Mouse (Mus musculus) embryonic facial prominence, embryonic 15.5 days (tissue): ENCODE data around the gene Zfp446. TPM values are rescaled to one million over a fixed set of nuclear protein-coding genes. Genes with fewer than 3 reads are reported as not detected.

Source experiments
- ATAC-seq: fragments of 200-750 bp; cut with Nextera tagmentation; 2 replicates; pipeline ENCODE4 v1.8.0; 2017; ENCODE audit warnings: low read depth, moderate TSS enrichment; ENCODE audit not compliant: insufficient number of reproducible peaks, low FRiP score, low TSS enrichment
- H3K27ac ChIP-seq: fragments of 300-500 bp; sonication (generic); replicated peaks from 2 replicates; pipeline ENCODE4 v1.5.1; 2015; ENCODE audit warnings: mild to moderate bottlenecking, inconsistent platforms
- H3K27me3 ChIP-seq: fragments of 300-500 bp; sonication (generic); 2 replicates; pipeline ENCODE4 v1.6.1; 2015; ENCODE audit warnings: inconsistent platforms
- H3K36me3 ChIP-seq: fragments of 300-500 bp; sonication (generic); 2 replicates; pipeline ENCODE4 v1.6.1; 2015; ENCODE audit warnings: mild to moderate bottlenecking, inconsistent platforms
- H3K4me1 ChIP-seq: fragments of 300-500 bp; sonication (generic); 2 replicates; pipeline ENCODE4 v1.6.1; 2015; ENCODE audit warnings: inconsistent platforms
- H3K4me2 ChIP-seq: fragments of 300-500 bp; sonication (generic); replicated peaks from 2 replicates; pipeline ENCODE4 v1.6.1; 2015; ENCODE audit warnings: mild to moderate bottlenecking, inconsistent platforms
- H3K4me3 ChIP-seq: fragments of 300-500 bp; sonication (generic); replicated peaks from 2 replicates; pipeline ENCODE4 v1.5.1; 2015; ENCODE audit warnings: mild to moderate bottlenecking, inconsistent platforms
- H3K9ac ChIP-seq: fragments of 300-500 bp; sonication (generic); 2 replicates; pipeline ENCODE4 v1.6.1; 2015; ENCODE audit warnings: inconsistent platforms
- H3K9me3 ChIP-seq: fragments of 300-500 bp; sonication (generic); replicated peaks from 2 replicates; pipeline ENCODE4 v1.6.1; 2016; ENCODE audit warnings: inconsistent platforms
- WGBS: fragments of 180-500 bp; shearing (Covaris S2); methylation state at CpG from one replicate; pipeline ENCODE4 v1.1.7; 2015; 5-methylcytosine and 5-hydroxymethylcytosine counted together
- polyA plus RNA-seq: library from polyadenylated mRNA; unstranded; fragments of >200 nt; fragmentation: Nextera tagmentation; extraction: Ambion mirVana; gene quantifications from 2 replicates; pipeline ENCODE4 v1.2.1, GENCODE M21; 2015

The Zfp446 gene
- polyA plus RNA-seq, 1 experiment from 2014 or later, result 10.7 TPM

GRCm38 (mm10) chr7:12959718-12960117 lies 17.9 kb upstream of the Zfp446 start:
- Histone ChIP-seq H3K4me2 (no peak overlapping the region), H3K27me3 (no peaks in the 10 kb centered on the region), H3K9ac (no peak overlapping the region), H3K36me3 (no peaks in the 10 kb centered on the region), H3K27ac (no peak overlapping the region), H3K4me3 (no peak overlapping the region), H3K4me1 (0 out of 2 replicates have a peak, but pooled peaks cover under 1% of the 10 kb centered on the region), H3K9me3 (no peaks in the 10 kb centered on the region)
- 20% methylated on average over 4 of the region's 4 CpGs for WGBS
- no peak for ATAC-seq

GRCm38 (mm10) chr7:12961511-12962141 lies 16.0 kb upstream of the Zfp446 start:
- peak overlapping the region; percentile 50 for H3K9ac ChIP-seq
- WGBS, result 1% methylated on average over 29 of the region's 29 CpGs
- peak overlapping the region; percentile 72 for H3K4me2 ChIP-seq
- ATAC-seq, result peak; percentile 79
- peak overlapping the region; percentile 92 for H3K27ac ChIP-seq
- H3K4me3 ChIP-seq, result peak overlapping the region; percentile 50
- no peaks in the 10 kb centered on the region for H3K36me3 ChIP-seq
- H3K4me1 ChIP-seq, result peaks cover 10% of the 10 kb centered on the region
- H3K9me3 ChIP-seq, result no peaks in the 10 kb centered on the region
- no peaks in the 10 kb centered on the region for H3K27me3 ChIP-seq

- WGBS, result under 1% methylated on average over 23 of the region's 23 CpGs
- peak; percentile 87 for ATAC-seq
- peak within 1 kb of the TSS; percentile 96 for H3K9ac ChIP-seq
- H3K27me3 ChIP-seq, result no peaks in the 10 kb centered on the region
- H3K4me1 ChIP-seq, result peaks cover 15% of the 10 kb centered on the region
- no peaks in the 10 kb centered on the region for H3K9me3 ChIP-seq
- H3K27ac ChIP-seq, result peak within 1 kb of the TSS; percentile 94
- H3K36me3 ChIP-seq, result peaks cover 21% of the 10 kb centered on the region
- H3K4me2 ChIP-seq, result peak within 1 kb of the TSS; percentile 87
- peak within 1 kb of the TSS; percentile 84 for H3K4me3 ChIP-seq
Observed at GRCm38 (mm10) chr7:12965678-12966091, 12.0 kb upstream of the Zfp446 start, which contains the start of gene Zfp324. Zfp324 (plus strand) TSS chr7:12965838.

GRCm38 (mm10) chr7:12966104-12966845 lies 11.4 kb upstream of the Zfp446 start:
- H3K4me2 ChIP-seq, result peak overlapping the region; percentile 87
- no peaks in the 10 kb centered on the region for H3K27me3 ChIP-seq
- H3K4me3 ChIP-seq, result peak overlapping the region; percentile 84
- peak; percentile 51 for ATAC-seq
- H3K9me3 ChIP-seq, result no peaks in the 10 kb centered on the region
- peaks cover 15% of the 10 kb centered on the region for H3K4me1 ChIP-seq
- under 1% methylated on average over 26 of the region's 29 CpGs for WGBS
- H3K9ac ChIP-seq, result peak overlapping the region; percentile 96
- peaks cover 27% of the 10 kb centered on the region for H3K36me3 ChIP-seq
- H3K27ac ChIP-seq, result peak overlapping the region; percentile 94

GRCm38 (mm10) chr7:12970906-12971305 lies 6.7 kb upstream of the Zfp446 start:
- 95% methylated on average over 25 of the region's 25 CpGs for WGBS
- Histone ChIP-seq H3K27me3 (no peaks in the 10 kb centered on the region), H3K27ac (no peak overlapping the region), H3K4me2 (no peak overlapping the region), H3K36me3 (peaks cover 46% of the 10 kb centered on the region), H3K9me3 (no peaks in the 10 kb centered on the region), H3K4me1 (peaks cover 7% of the 10 kb centered on the region), H3K4me3 (no peak overlapping the region), H3K9ac (no peak overlapping the region)
- ATAC-seq, result no peak

GRCm38 (mm10) chr7:12978931-12979722 lies 1.5 kb downstream of the Zfp446 start:
- Histone ChIP-seq H3K4me3 (no peak overlapping the region), H3K36me3 (no peaks in the 10 kb centered on the region), H3K9me3 (no peaks in the 10 kb centered on the region), H3K27me3 (no peaks in the 10 kb centered on the region), H3K4me1 (peaks cover 15% of the 10 kb centered on the region), H3K27ac (no peak overlapping the region; the same call in 1 of the 2 replicates), H3K4me2 (0 out of 2 replicates have a peak overlapping the region, but pooled peaks have one; percentile 75), H3K9ac (no peak overlapping the region)
- WGBS, result 83% methylated on average over 18 of the region's 18 CpGs
- no peak for ATAC-seq

- Histone ChIP-seq H3K4me3 (no peak overlapping the region), H3K27me3 (no peaks in the 10 kb centered on the region), H3K4me1 (peaks cover 15% of the 10 kb centered on the region), H3K36me3 (no peaks in the 10 kb centered on the region), H3K27ac (no peak overlapping the region), H3K9ac (no peak overlapping the region), H3K9me3 (no peaks in the 10 kb centered on the region), H3K4me2 (no peak overlapping the region)
- no peak for ATAC-seq
- 77% methylated on average over 6 of the region's 6 CpGs for WGBS
Observed at GRCm38 (mm10) chr7:12979776-12980175, 2.1 kb downstream of the Zfp446 start.

- Histone ChIP-seq H3K9ac (no peak overlapping the region), H3K27me3 (no peaks in the 10 kb centered on the region), H3K9me3 (no peaks in the 10 kb centered on the region), H3K4me3 (no peak overlapping the region), H3K4me2 (no peak overlapping the region), H3K27ac (no peak overlapping the region), H3K4me1 (peaks cover 15% of the 10 kb centered on the region), H3K36me3 (no peaks in the 10 kb centered on the region)
- whole genome bisulfite sequencing, result 85% methylated on average over 7 of the region's 7 CpGs
- ATAC-seq, result no peak
Observed at GRCm38 (mm10) chr7:12980291-12980690, 2.6 kb downstream of the Zfp446 start.

GRCm38 (mm10) chr7:12985724-12986123 lies 8.1 kb downstream of the Zfp446 start:
- Histone ChIP-seq H3K36me3 (no peaks in the 10 kb centered on the region), H3K4me2 (no peak overlapping the region), H3K4me1 (no peaks in the 10 kb centered on the region), H3K9ac (no peak overlapping the region), H3K27me3 (no peaks in the 10 kb centered on the region), H3K9me3 (no peaks in the 10 kb centered on the region), H3K27ac (no peak overlapping the region), H3K4me3 (no peak overlapping the region)
- ATAC-seq, result no peak
- WGBS, result 87% methylated on average over 1 of the region's 1 CpGs

- 86% methylated on average over 8 of the region's 8 CpGs for WGBS
- Histone ChIP-seq H3K4me1 (no peaks in the 10 kb centered on the region), H3K9me3 (no peaks in the 10 kb centered on the region), H3K9ac (no peak overlapping the region), H3K4me2 (no peak overlapping the region), H3K4me3 (no peak overlapping the region), H3K27ac (no peak overlapping the region), H3K27me3 (no peaks in the 10 kb centered on the region), H3K36me3 (no peaks in the 10 kb centered on the region)
- no peak for ATAC-seq
Observed at GRCm38 (mm10) chr7:12986906-12987305, 9.3 kb downstream of the Zfp446 start.
